Mouse (Mus musculus): ENCODE measurements at regions not wholly inside any gene's neighbourhood (a gene's known extent, or its start where the extent isn't known, plus 50 kb on each side); places are given as distances from the start of the nearest gene placed in this dataset.
"Not testable (repeated sequence)": the region's sequence is repeated elsewhere in the genome, so short reads cannot be mapped to it uniquely, and the experiment has no call there.

- DNase-seq (ENCODE audit: low spot score) = peak; percentile 18
Measured at GRCm38 (mm10) chr4:49958275-49958674, 112.7 kb upstream of the Grin3a start.

- DNase-seq (ENCODE audit: low spot score) = no peak
Measured at GRCm38 (mm10) chr4:49956855-49957254, 111.3 kb upstream of the Grin3a start.

GRCm38 (mm10) chr4:49946306-49946705 lies 100.8 kb upstream of the Grin3a start:
- DNase-seq (ENCODE audit: low spot score) = no peak

- no peak for DNase-seq (ENCODE audit: low spot score)
Measured at GRCm38 (mm10) chr4:49937471-49937870, 91.9 kb upstream of the Grin3a start.

GRCm38 (mm10) chr4:49929636-49930035 lies 84.1 kb upstream of the Grin3a start:
- DNase-seq (ENCODE audit: low spot score) = not testable (repeated sequence)

GRCm38 (mm10) chr4:49927045-49927444 lies 81.5 kb upstream of the Grin3a start:
- no peak for DNase-seq (ENCODE audit: low spot score)

- DNase-seq (ENCODE audit: low spot score) = no peak
Measured at GRCm38 (mm10) chr4:49914221-49914620, 68.7 kb upstream of the Grin3a start.

- peak; percentile 51 for DNase-seq (ENCODE audit: low spot score)
Measured at GRCm38 (mm10) chr4:49913636-49914035, 68.1 kb upstream of the Grin3a start.

All from layer of hippocampus, adult 11-12 months (tissue).